8 mouse cellular contexts compared by ENCODE assay signal in genomic region chr16:75767250-75768002, GRCm38 (mm10). TPM values are rescaled to one million over a fixed set of nuclear protein-coding genes. Genes with fewer than 3 reads are reported as not detected.
DNase-seq lines count a peak whose midpoint lies in the region; ATAC-seq and TF ChIP-seq lines count a peak whose summit lies in the region.

No protein-coding gene starts in this region.

- H3K4me3 ChIP-seq in hindbrain, embryonic 10.5 days = peak overlapping the region; percentile 74
- peak overlapping the region; percentile 68 for H3K4me3 ChIP-seq in limb, embryonic 14.5 days (replicated peaks; ENCODE audit: low read length)
- H3K4me3 ChIP-seq in neural tube, embryonic 14.5 days (ENCODE audit: low read depth, low read length) = peak overlapping the region; percentile 68

- peak overlapping the region; percentile 92 for H3K27ac ChIP-seq in hindbrain, embryonic 10.5 days
- H3K27ac ChIP-seq in limb, embryonic 14.5 days (replicated peaks; ENCODE audit: low read depth, low read length) = peak overlapping the region; percentile 49; the same call in 1 of the 2 replicates
- H3K27ac ChIP-seq in neural tube, embryonic 14.5 days (ENCODE audit: low read depth, low read length) = peak overlapping the region; percentile 78; the same call in 1 of the 2 replicates

- peaks cover 9% of the 10 kb centered on the region for H3K4me1 ChIP-seq in hindbrain, embryonic 10.5 days (replicated peaks)
- H3K4me1 ChIP-seq in limb, embryonic 14.5 days (ENCODE audit: control insufficient read depth, insufficient read depth, low read length) = 0 out of 2 replicates have a peak, but pooled peaks cover 2% of the 10 kb centered on the region
- no peaks in the 10 kb centered on the region for H3K4me1 ChIP-seq in neural tube, embryonic 14.5 days (ENCODE audit: control insufficient read depth, insufficient read depth, low read length)

- TF ChIP-seq POLR2A in limb, embryonic 14.5 days (IDR thresholded peaks at IDR 0.05; ENCODE audit: borderline replicate concordance, extremely low read depth, insufficient read depth, insufficient read length) = no peak

- peak overlapping the region; percentile 63 for H3K9ac ChIP-seq in limb, embryonic 14.5 days (ENCODE audit: low read depth, low read length, severe bottlenecking)
- peak overlapping the region; percentile 64; the same call in 1 of the 2 replicates for H3K9ac ChIP-seq in neural tube, embryonic 14.5 days (replicated peaks; ENCODE audit: low read depth, low read length)

- H3K27me3 ChIP-seq in hindbrain, embryonic 10.5 days (ENCODE audit: insufficient read depth, poor library complexity, severe bottlenecking) = no peaks in the 10 kb centered on the region
- H3K27me3 ChIP-seq in limb, embryonic 14.5 days (ENCODE audit: control insufficient read depth, insufficient read depth, low read length) = no peaks in the 10 kb centered on the region
- no peaks in the 10 kb centered on the region for H3K27me3 ChIP-seq in neural tube, embryonic 14.5 days (ENCODE audit: control insufficient read depth, insufficient read depth, low read length)

- DNase-seq in adrenal gland, adult 2 months = peak; percentile 31
- no peak for DNase-seq in adrenal gland, adult 8-10 months
- DNase-seq in embryo, embryonic 9.5 days (ENCODE audit: extremely low spot score) = peak; percentile 15
- no peak for DNase-seq in hindbrain, embryonic 10.5 days (ENCODE audit: low spot score)
- no peak for DNase-seq in limb, embryonic 14.5 days (ENCODE audit: low spot score)
- no peak for DNase-seq in gastrocnemius, postnatal 14 days

- peak; percentile 55 for ATAC-seq in CD4-positive, CD25-positive, alpha-beta regulatory T cell, adult 4 months
- ATAC-seq in limb, embryonic 14.5 days (ENCODE audit: low FRiP score, low read depth) = peak; percentile 53
- peak; percentile 67 for ATAC-seq in neural tube, embryonic 14.5 days (ENCODE audit: low read depth)

- peaks cover 27% of the 10 kb centered on the region for H3K36me3 ChIP-seq in hindbrain, embryonic 10.5 days
- H3K36me3 ChIP-seq in limb, embryonic 14.5 days (ENCODE audit: control insufficient read depth, insufficient read depth, low read length) = peaks cover 12% of the 10 kb centered on the region
- peaks cover 8% of the 10 kb centered on the region for H3K36me3 ChIP-seq in neural tube, embryonic 14.5 days (ENCODE audit: control insufficient read depth, insufficient read depth, low read length)

- WGBS in hindbrain, embryonic 10.5 days = 23% methylated on average over 21 of the region's 21 CpGs
- WGBS in limb, embryonic 14.5 days = 16% methylated on average over 21 of the region's 21 CpGs
- WGBS in neural tube, embryonic 14.5 days = 22% methylated on average over 21 of the region's 21 CpGs

- H3K4me2 ChIP-seq in limb, embryonic 14.5 days (replicated peaks; ENCODE audit: low read depth, low read length, severe bottlenecking) = peak overlapping the region; percentile 50
- H3K4me2 ChIP-seq in neural tube, embryonic 14.5 days (ENCODE audit: low read depth, low read length) = peak overlapping the region; percentile 62

- intact Hi-C loops in gastrocnemius, postnatal 14 days (cut with DNase I; ENCODE audit: low total_unique reads) = no loop called here

- no peaks in the 10 kb centered on the region for H3K9me3 ChIP-seq in hindbrain, embryonic 10.5 days
- no peaks in the 10 kb centered on the region for H3K9me3 ChIP-seq in limb, embryonic 14.5 days (ENCODE audit: control insufficient read depth, low read length)
- H3K9me3 ChIP-seq in neural tube, embryonic 14.5 days (ENCODE audit: control insufficient read depth, low read length) = no peaks in the 10 kb centered on the region

RNA-seq across cellular contexts. Expression of gene Hspa13, which starts 0.5 kb away (rescaled TPM):
- total RNA-seq in adrenal gland, adult 2 months (2021) = 10 to 100 TPM; 39.2 to 48.9 TPM
- 1.2 and 1.3 TPM in 2 replicates for polyA plus RNA-seq in adrenal gland, adult 2 months (2012; rRNA removed)
- 10 to 100 TPM; 53.4 to 62.6 (median 56.3) TPM for total RNA-seq in adrenal gland, adult 8-10 months (2022)
- 1 to 10 TPM; 9.3 to 10.0 TPM for polyA plus RNA-seq in CD4-positive, CD25-positive, alpha-beta regulatory T cell, adult 4 months (2017; shearing (Covaris generic))
- polyA plus RNA-seq in hindbrain, embryonic 10.5 days (2016; fragmentation: Nextera tagmentation; extraction: Ambion mirVana) = 23.5 and 25.2 TPM in 2 replicates
- polyA plus RNA-seq in limb, embryonic 14.5 days (2012; rRNA removed) = 16.9 and 17.6 TPM in 2 replicates
- polyA plus RNA-seq in limb, embryonic 14.5 days (2014; fragmentation: Nextera tagmentation; extraction: Ambion mirVana) = 38.6 and 41.2 TPM in 2 replicates
- 46.8 and 48.5 TPM in 2 replicates for polyA plus RNA-seq in neural tube, embryonic 14.5 days (2014; fragmentation: Nextera tagmentation; extraction: Ambion mirVana)
- 10 to 100 TPM in 1 of 2 experiments, 1 to 10 TPM in 1; 8.5 to 10.3 TPM for total RNA-seq in gastrocnemius, postnatal 14 days (2021)

Comparison
In these comparisons a context has a peak if more than half of its experiments do, and no peak if none do; other contexts are left out.
1. DNase-seq: peak in adrenal gland, adult 2 months (single experiment) and embryo, embryonic 9.5 days (single experiment); none in adrenal gland, adult 8-10 months (single experiment), hindbrain, embryonic 10.5 days (single experiment), limb, embryonic 14.5 days (single experiment) and gastrocnemius, postnatal 14 days (single experiment).
2. Peak in every context shown above with its lines, with median percentiles within 50 percentile points of each other: ATAC-seq, H3K27ac ChIP-seq and H3K4me3 ChIP-seq.